Mouse (Mus musculus) embryonic facial prominence, embryonic 11.5 days (tissue): ENCODE data around the gene Naxe. TPM values are rescaled to one million over a fixed set of nuclear protein-coding genes. Genes with fewer than 3 reads are reported as not detected.

Source experiments
- ATAC-seq: fragments of 200-750 bp; cut with Nextera tagmentation; replicated peaks from 2 replicates; pipeline ENCODE4 v1.8.0; 2017; ENCODE audit warnings: low read depth; ENCODE audit not compliant: insufficient number of reproducible peaks, low FRiP score, low TSS enrichment
- DNase-seq: peaks from one replicate; pipeline ENCODE4 v3.0.0-alpha.2; 2015; ENCODE audit warnings: low spot score
- H3K27ac ChIP-seq: fragments of 300-500 bp; sonication (generic); replicated peaks from 2 replicates; pipeline ENCODE4 v1.5.1; 2014; ENCODE audit warnings: mild to moderate bottlenecking, low read depth, low read length, control low read depth
- H3K27me3 ChIP-seq: fragments of 300-500 bp; sonication (generic); 2 replicates; pipeline ENCODE4 v1.6.1; 2014; ENCODE audit warnings: mild to moderate bottlenecking, low read length, moderate library complexity, mixed read lengths; ENCODE audit not compliant: control insufficient read depth, insufficient read depth
- H3K36me3 ChIP-seq: fragments of 300-500 bp; sonication (generic); replicated peaks from 2 replicates; pipeline ENCODE4 v1.6.1; 2014; ENCODE audit warnings: low read depth, mild to moderate bottlenecking, low read length, moderate library complexity, mixed read lengths; ENCODE audit not compliant: control insufficient read depth, insufficient read depth
- H3K4me1 ChIP-seq: fragments of 300-500 bp; sonication (generic); 2 replicates; pipeline ENCODE4 v1.6.1; 2014; ENCODE audit warnings: low read length, mixed read lengths; ENCODE audit not compliant: control insufficient read depth, insufficient read depth
- H3K4me2 ChIP-seq: fragments of 300-500 bp; sonication (generic); 2 replicates; pipeline ENCODE4 v1.6.1; 2014; ENCODE audit warnings: low read depth, mild to moderate bottlenecking, control low read depth, low read length, moderate library complexity
- H3K4me3 ChIP-seq: fragments of 300-500 bp; sonication (generic); 2 replicates; pipeline ENCODE4 v1.5.1; 2014; ENCODE audit warnings: low read depth, low read length, control low read depth
- H3K9ac ChIP-seq: fragments of 300-500 bp; sonication (generic); replicated peaks from 2 replicates; pipeline ENCODE4 v1.6.1; 2014; ENCODE audit warnings: mild to moderate bottlenecking, control low read depth, low read length
- H3K9me3 ChIP-seq: fragments of 300-500 bp; sonication (generic); replicated peaks from 2 replicates; pipeline ENCODE4 v1.6.1; 2016; ENCODE audit warnings: mild to moderate bottlenecking, low read length, inconsistent platforms, mixed read lengths; ENCODE audit not compliant: control insufficient read depth
- WGBS: fragments of 180-500 bp; shearing (Covaris S2); extraction: QIAGEN DNeasy Blood & Tissue Kit; methylation state at CpG from one replicate; pipeline ENCODE4 v1.1.7; 2014; 5-methylcytosine and 5-hydroxymethylcytosine counted together
- polyA plus RNA-seq: library from polyadenylated mRNA; unstranded; fragments of >200 nt; fragmentation: Nextera tagmentation; extraction: Ambion mirVana; gene quantifications from 2 replicates; pipeline ENCODE4 v1.2.1, GENCODE M21; 2014

The Naxe gene
- polyA plus RNA-seq, 1 experiment from 2014 or later, result 157 TPM

DNA sequence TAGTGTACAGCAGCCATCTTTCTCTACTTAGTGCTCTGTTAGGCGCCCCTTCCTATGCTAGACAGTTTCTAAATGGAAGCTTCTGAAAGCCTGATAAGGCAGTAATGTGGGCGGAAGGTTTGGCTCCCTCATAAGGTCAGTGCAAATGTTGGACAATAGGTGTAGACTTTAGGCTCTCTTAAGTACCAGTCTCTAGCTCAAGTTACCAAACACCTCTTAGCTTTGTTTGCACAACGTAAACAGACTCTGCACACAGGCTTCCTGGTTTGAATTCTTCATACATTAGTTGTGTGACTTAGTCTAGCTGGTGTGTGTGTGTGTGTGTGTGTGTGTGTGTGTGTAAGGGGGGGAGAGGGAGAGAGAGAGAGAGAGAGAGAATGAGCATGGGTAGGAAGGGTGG, 8.8 kb downstream of the Naxe start:
- WGBS, result 83% methylated on average over 3 of the region's 3 CpGs
- Histone ChIP-seq H3K36me3 (no peaks in the 10 kb centered on the region; the same call in 1 of the 2 replicates), H3K27ac (no peak overlapping the region), H3K4me1 (no peaks in the 10 kb centered on the region), H3K4me2 (no peak overlapping the region), H3K27me3 (no peaks in the 10 kb centered on the region), H3K9ac (no peak overlapping the region), H3K9me3 (no peaks in the 10 kb centered on the region), H3K4me3 (no peak overlapping the region)
- ATAC-seq (no peak), DNase-seq (no peak)

DNA sequence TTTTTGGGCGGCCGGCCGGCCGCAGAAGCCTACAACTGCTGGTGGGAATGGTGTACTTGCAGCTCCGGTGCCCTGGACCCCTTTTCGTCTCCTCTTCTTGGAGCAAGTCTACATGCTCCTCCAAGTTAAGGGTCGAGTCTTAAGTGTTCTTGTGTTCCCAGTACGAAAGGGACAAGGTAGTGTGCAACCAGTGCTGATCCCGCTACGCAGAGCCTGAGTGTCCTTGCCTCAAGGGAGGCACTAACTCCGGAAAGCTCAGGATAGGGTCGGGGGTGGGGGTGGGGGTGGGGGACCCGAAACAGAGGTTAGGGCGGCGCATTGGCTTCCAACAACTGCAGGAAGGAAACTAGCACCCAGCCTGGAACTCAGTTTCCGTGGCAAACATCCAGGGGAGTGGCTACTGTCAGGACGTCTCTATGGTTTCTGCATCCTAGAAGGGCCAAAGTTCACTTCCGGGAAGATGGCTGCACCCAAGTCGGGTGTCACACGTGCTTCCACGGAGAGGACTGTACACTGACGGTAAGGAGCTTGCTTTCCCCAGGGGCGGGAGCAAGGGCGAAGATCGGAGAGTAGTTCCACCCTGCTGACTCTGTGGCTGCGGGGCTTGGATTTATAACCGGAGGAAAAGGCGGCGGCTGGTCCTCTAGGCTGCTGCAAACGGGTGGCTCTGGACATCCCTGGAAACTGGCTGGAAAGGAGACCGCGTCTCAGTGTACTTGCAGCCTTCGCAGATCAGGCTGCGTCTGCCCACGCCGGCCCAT, 15.5 kb downstream of the Naxe start, which contains the start of gene Gpatch4:
Gene Gpatch4, plus strand, starts transcription at position 448 of the 761 bp plus-strand sequence.
- Histone ChIP-seq H3K4me2 (peak within 1 kb of the TSS; percentile 46), H3K4me1 (no peaks in the 10 kb centered on the region; the same call in 1 of the 2 replicates), H3K4me3 (peak within 1 kb of the TSS; percentile 78), H3K9me3 (no peaks in the 10 kb centered on the region), H3K27me3 (no peaks in the 10 kb centered on the region), H3K27ac (no peak within 1 kb of the TSS), H3K36me3 (no peaks in the 10 kb centered on the region), H3K9ac (peak within 1 kb of the TSS; percentile 63)
- DNase-seq (peak; percentile 99), ATAC-seq (peak; percentile 72)
- 8% methylated on average over 36 of the region's 36 CpGs for WGBS

DNA sequence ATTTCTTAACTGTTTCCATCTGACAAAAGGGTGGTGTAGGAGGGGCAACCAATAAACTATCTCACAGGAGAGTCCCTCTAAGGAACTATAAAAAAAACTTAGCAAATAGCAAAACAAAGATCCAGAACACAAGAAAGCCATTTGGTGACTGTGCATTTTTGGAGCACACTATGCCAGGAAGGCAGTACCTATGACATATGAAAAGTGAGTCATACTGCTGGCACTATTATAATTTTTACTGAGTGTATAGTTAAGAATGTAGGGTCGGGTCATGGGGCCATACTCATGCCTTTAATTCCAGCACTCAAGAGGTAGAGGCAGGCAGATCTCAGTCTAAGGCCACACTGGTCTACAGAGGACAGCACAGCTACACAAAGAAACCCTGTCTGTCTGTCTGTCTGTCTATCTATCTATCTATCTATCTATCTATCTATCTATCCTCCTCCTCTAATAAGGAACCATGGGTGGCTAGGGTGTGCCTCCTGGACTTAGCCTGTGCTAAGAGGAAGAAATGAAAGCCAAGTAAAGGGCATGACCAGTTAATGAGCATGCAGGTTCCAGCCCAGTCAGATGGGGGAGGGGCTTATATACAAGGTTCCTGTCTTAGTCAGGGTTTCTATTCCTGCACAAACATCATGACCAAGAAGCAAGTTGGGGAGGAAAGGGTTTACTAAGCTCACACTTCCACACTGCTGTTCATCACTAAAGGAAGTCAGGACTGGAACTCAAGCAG, 22.6 kb downstream of the Naxe start:
- H3K36me3 ChIP-seq, result no peaks in the 10 kb centered on the region
- WGBS, result 81% methylated on average over 1 of the region's 1 CpGs
- H3K27me3 ChIP-seq, result no peaks in the 10 kb centered on the region
- H3K4me2 ChIP-seq, result no peak overlapping the region
- H3K9me3 ChIP-seq, result no peaks in the 10 kb centered on the region
- H3K4me3 ChIP-seq, result no peak overlapping the region
- no peaks in the 10 kb centered on the region for H3K4me1 ChIP-seq
- DNase-seq (no peak), ATAC-seq (no peak)
- no peak overlapping the region for H3K27ac ChIP-seq
- H3K9ac ChIP-seq, result no peak overlapping the region

DNA sequence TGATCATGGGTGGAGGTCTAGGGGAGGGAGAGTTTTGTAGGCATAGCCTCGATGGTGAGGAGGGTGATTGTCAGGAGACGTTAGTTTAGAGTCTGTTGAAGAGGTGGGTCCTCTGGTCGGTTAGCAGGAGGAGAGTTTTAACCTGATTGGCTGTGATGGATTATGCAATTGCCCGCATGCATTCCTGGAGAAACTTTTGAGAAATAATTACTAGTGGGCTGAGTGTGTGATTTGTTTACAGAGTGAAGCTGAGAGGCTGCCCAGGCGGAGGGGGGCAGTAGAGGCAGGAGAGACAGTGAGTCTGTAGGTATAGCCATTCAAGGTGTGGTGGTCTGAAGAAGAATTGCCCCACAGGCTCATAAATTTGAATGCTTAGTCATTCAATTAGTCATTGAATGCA, 24.8 kb downstream of the Naxe start:
- Histone ChIP-seq H3K27ac (no peak overlapping the region), H3K27me3 (no peaks in the 10 kb centered on the region), H3K36me3 (no peaks in the 10 kb centered on the region), H3K9ac (no peak overlapping the region), H3K4me1 (no peaks in the 10 kb centered on the region), H3K4me3 (no peak overlapping the region), H3K9me3 (no peaks in the 10 kb centered on the region), H3K4me2 (no peak overlapping the region)
- 78% methylated on average over 5 of the region's 5 CpGs for WGBS
- DNase-seq (no peak), ATAC-seq (no peak)

DNA sequence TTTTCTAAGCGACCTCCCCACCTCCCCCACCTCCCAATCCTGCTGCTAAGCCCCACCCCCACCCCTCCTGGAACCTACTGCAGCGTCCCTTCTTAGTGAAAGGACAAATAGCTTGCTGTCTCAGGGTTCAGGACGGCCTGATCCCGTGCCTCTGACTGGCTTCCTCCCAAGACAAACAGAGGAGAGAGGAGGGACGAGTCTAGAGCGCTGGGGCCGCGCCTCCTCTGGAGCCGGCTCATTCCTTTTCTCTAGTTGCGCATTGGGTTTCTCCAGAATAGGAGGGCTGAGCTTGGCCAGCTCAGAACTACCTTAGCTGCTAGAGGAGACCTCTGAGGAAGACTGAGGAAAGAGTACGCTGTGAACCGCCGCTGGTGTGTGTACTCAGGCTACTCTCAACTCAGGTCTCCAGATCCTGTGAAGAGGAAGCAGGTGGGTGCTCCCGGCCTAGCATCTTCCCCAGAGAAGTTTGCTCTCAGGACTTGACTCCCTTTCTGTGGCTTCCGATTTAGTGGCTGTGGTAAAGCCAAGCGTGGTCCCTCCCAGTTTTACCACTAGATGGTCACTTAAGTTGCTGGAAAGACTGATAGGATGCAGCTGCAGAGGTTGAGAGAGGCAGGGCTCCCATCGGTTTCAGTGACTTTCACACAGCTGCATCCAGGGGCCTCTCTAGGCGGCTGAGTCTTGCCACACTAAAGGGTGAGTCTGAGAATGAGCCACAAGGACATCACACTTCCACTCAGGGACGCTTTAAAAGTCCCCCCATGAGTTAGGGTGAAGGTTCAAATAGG, 27.5 kb downstream of the Naxe start:
- DNase-seq (no peak), ATAC-seq (no peak)
- 16% methylated on average over 19 of the region's 19 CpGs for WGBS
- Histone ChIP-seq H3K9ac (no peak overlapping the region), H3K9me3 (no peaks in the 10 kb centered on the region; the same call in 1 of the 2 replicates), H3K4me3 (no peak overlapping the region), H3K27ac (no peak overlapping the region), H3K36me3 (no peaks in the 10 kb centered on the region), H3K4me2 (no peak overlapping the region), H3K4me1 (no peaks in the 10 kb centered on the region), H3K27me3 (no peaks in the 10 kb centered on the region; the same call in 1 of the 2 replicates)

DNA sequence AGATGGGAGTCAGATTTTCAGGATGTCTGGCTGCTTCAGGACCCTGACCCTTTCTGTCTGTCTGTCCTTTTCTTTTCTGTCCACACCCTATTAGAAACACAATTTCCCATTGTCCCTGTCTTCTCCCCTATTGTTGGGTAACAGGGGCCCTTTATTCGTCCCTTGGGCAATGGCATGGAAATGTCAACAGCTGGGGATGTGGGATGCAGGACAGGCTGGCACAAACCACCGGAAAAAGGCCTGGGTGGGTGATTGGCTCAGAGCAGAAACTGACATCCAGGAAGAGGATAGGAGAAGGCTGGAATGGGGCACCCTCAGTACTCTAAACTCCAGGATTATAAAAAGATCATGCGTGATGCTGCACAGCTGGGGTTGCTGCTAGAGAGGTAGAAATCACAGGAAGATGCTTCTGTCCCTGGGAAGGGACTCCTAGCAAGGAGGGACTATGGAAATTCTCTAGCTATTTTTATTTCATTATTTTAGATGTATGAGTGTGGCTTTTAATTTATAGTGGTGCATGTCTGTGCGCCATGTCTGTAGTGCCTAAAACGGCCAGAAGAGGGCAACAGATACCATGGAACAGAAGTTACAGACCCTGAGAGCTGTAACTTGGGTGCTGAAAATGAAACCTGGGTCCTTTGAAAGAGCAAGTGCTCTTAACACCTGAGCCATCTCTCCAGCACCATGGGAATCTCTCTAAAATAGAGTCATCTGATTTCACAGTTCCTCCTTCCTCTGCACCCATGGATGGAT, 30.7 kb downstream of the Naxe start, which contains the start of gene Hapln2:
Gene Hapln2, minus strand, starts transcription at position 150 of the 753 bp plus-strand sequence.
- Histone ChIP-seq H3K9ac (no peak within 1 kb of the TSS), H3K4me1 (peaks cover 5% of the 10 kb centered on the region; the same call in 1 of the 2 replicates), H3K36me3 (no peaks in the 10 kb centered on the region), H3K27me3 (peaks cover 23% of the 10 kb centered on the region), H3K4me3 (no peak within 1 kb of the TSS), H3K4me2 (no peak within 1 kb of the TSS), H3K9me3 (no peaks in the 10 kb centered on the region; the same call in 1 of the 2 replicates), H3K27ac (no peak within 1 kb of the TSS)
- DNase-seq, result no peak
- WGBS, result 47% methylated on average over 5 of the region's 5 CpGs
- no peak for ATAC-seq

DNA sequence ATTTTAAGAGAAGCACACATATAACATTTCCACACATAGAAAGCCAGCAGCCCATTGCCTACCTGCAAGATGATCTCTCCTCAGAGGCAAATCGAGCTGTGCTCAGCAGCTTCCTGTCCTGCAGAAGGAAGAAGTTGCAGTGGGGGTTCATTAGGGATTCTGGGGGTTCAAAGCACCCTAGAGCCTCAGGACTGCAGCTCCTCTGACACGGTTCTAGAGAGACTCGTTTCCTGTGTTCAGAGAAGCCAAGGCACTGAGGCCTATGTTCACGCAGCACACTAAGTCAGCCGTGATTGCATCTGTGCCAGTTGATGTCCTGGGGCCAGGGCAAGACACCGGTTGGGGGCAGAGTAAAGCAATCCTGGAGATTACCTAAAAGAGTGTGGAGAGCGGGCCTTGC, 31.5 kb downstream of the Naxe start:
- no peak overlapping the region for H3K27ac ChIP-seq
- no peak for ATAC-seq
- no peak overlapping the region for H3K9ac ChIP-seq
- H3K36me3 ChIP-seq, result no peaks in the 10 kb centered on the region
- peaks cover 10% of the 10 kb centered on the region for H3K4me1 ChIP-seq
- WGBS, result 51% methylated on average over 7 of the region's 7 CpGs
- H3K4me2 ChIP-seq, result no peak overlapping the region
- no peak for DNase-seq
- peaks cover 31% of the 10 kb centered on the region for H3K27me3 ChIP-seq
- H3K9me3 ChIP-seq, result no peaks in the 10 kb centered on the region; the same call in 1 of the 2 replicates
- H3K4me3 ChIP-seq, result no peak overlapping the region
